Mouse (Mus musculus): ENCODE data around the gene Msh2. TPM values are rescaled to one million over a fixed set of nuclear protein-coding genes. Genes with fewer than 3 reads are reported as not detected.

Msh2 gene
- polyA plus RNA-seq, 1 experiment from 2014 or later = 16.1 TPM

GRCm38 (mm10) chr17:87773175-87773574, 101.0 kb downstream of the Msh2 start:
- Histone ChIP-seq H3K4me3 (ENCODE audit: low read depth, low read length) (no peak overlapping the region), H3K9me3 (ENCODE audit: low read length) (no peaks in the 10 kb centered on the region), H3K9ac (replicated peaks) (no peak overlapping the region), H3K36me3 (replicated peaks; ENCODE audit: insufficient read depth, low read length) (no peaks in the 10 kb centered on the region), H3K4me2 (ENCODE audit: low read depth, low read length) (no peak overlapping the region), H3K27ac (ENCODE audit: low read depth) (no peak overlapping the region), H3K4me1 (ENCODE audit: insufficient read depth) (no peaks in the 10 kb centered on the region), H3K27me3 (ENCODE audit: insufficient read depth, low read length) (no peaks in the 10 kb centered on the region)
- WGBS (ENCODE audit: insufficient replicate concordance) = 74% methylated on average over 3 of the region's 3 CpGs
- ATAC-seq = no peak
- DNase-seq = no peak
- TF ChIP-seq EP300 (IDR thresholded peaks at IDR 0.05; ENCODE audit: low read depth) (no peak), CTCF (IDR thresholded peaks at IDR 0.05; ENCODE audit: low read depth) (peak; percentile 57)

Other genes starting within 250 kb of the Msh2 start
- gene Stpg4, start 244.6 kb upstream of the Msh2 start, polyA plus RNA-seq (2015; fragmentation: Nextera tagmentation; extraction: Ambion mirVana) = not detected in 2 replicates
- 397 and 413 TPM in 2 replicates for gene Calm2, start 225.4 kb upstream of the Msh2 start, polyA plus RNA-seq (2015; fragmentation: Nextera tagmentation; extraction: Ambion mirVana)
- gene Epcam, start 36.4 kb upstream of the Msh2 start, polyA plus RNA-seq (2015; fragmentation: Nextera tagmentation; extraction: Ambion mirVana) = 3.1 and 4.4 TPM in 2 replicates
- gene Kcnk12, start 125.7 kb downstream of the Msh2 start, polyA plus RNA-seq (2015; fragmentation: Nextera tagmentation; extraction: Ambion mirVana) = 0.52 and 1.2 TPM in 2 replicates
- gene Rpl36-ps4, start 248.6 kb downstream of the Msh2 start, polyA plus RNA-seq (2015; fragmentation: Nextera tagmentation; extraction: Ambion mirVana) = not detected in 2 replicates

All from liver, postnatal 0 days (tissue).